Mouse (Mus musculus): ENCODE measurements around the gene Tceal7. TPM values are rescaled to one million over a fixed set of nuclear protein-coding genes. Genes with fewer than 3 reads are reported as not detected.

The Tceal7 gene
- total and polyA plus RNA-seq, 3 experiments: 0.18 to 0.86 (median 0.34) TPM

- H3K4me1 ChIP-seq (ENCODE audit: control insufficient read depth, insufficient read depth, low read length): no peaks in the 10 kb centered on the region
- DNase-seq: no peak
- no peaks in the 10 kb centered on the region for H3K27me3 ChIP-seq (ENCODE audit: control insufficient read depth, insufficient read depth, low read length)
- 37% methylated on average over 11 of the region's 11 CpGs for WGBS
- H3K27ac ChIP-seq: no peak overlapping the region
- no peak for TF ChIP-seq POLR2A (IDR thresholded peaks at IDR 0.05; ENCODE audit: insufficient read depth, low read depth, low read length)
- TF ChIP-seq EP300 (IDR thresholded peaks at IDR 0.05; ENCODE audit: insufficient read depth, low read depth, low read length): no peak
- TF ChIP-seq CTCF (IDR thresholded peaks at IDR 0.05): no peak
- intact Hi-C loops (cut with DNase I): no loop called here
- H3K79me2 ChIP-seq (replicated peaks; ENCODE audit: control insufficient read depth, insufficient read depth, low read length): no peaks in the 10 kb centered on the region
- no peaks in the 10 kb centered on the region for H3K36me3 ChIP-seq (ENCODE audit: control insufficient read depth, insufficient read depth, low read length)
- H3K9ac ChIP-seq (ENCODE audit: low read depth, low read length): no peak overlapping the region
- H3K4me3 ChIP-seq: no peak overlapping the region
Observed at GRCm38 (mm10) chrX:136180897-136181553, 33.6 kb upstream of the Tceal7 start.

GRCm38 (mm10) chrX:136183107-136183506, 31.5 kb upstream of the Tceal7 start:
- Histone ChIP-seq H3K27ac (no peak overlapping the region), H3K36me3 (ENCODE audit: control insufficient read depth, insufficient read depth, low read length) (no peaks in the 10 kb centered on the region), H3K4me3 (no peak overlapping the region), H3K4me1 (ENCODE audit: control insufficient read depth, insufficient read depth, low read length) (no peaks in the 10 kb centered on the region), H3K27me3 (ENCODE audit: control insufficient read depth, insufficient read depth, low read length) (no peaks in the 10 kb centered on the region), H3K79me2 (replicated peaks; ENCODE audit: control insufficient read depth, insufficient read depth, low read length) (no peaks in the 10 kb centered on the region), H3K9ac (ENCODE audit: low read depth, low read length) (no peak overlapping the region)
- TF ChIP-seq CTCF (IDR thresholded peaks at IDR 0.05) (no peak), EP300 (IDR thresholded peaks at IDR 0.05; ENCODE audit: insufficient read depth, low read depth, low read length) (no peak), POLR2A (IDR thresholded peaks at IDR 0.05; ENCODE audit: insufficient read depth, low read depth, low read length) (no peak)
- no peak for DNase-seq
- intact Hi-C loops (cut with DNase I): no loop called here
- WGBS: 83% methylated on average over 1 of the region's 1 CpGs

- no peak overlapping the region for H3K4me3 ChIP-seq
Observed at GRCm38 (mm10) chrX:136195193-136195944, 19.2 kb upstream of the Tceal7 start.

GRCm38 (mm10) chrX:136196873-136197272, 17.7 kb upstream of the Tceal7 start:
- intact Hi-C loops (cut with DNase I): loop anchor here (2.0 kb wide), 1 partner anchor 108 kb away; no protein-coding TSS in a partner anchor
- Histone ChIP-seq H3K9ac (ENCODE audit: low read depth, low read length) (no peak overlapping the region), H3K4me1 (ENCODE audit: control insufficient read depth, insufficient read depth, low read length) (no peaks in the 10 kb centered on the region), H3K27me3 (ENCODE audit: control insufficient read depth, insufficient read depth, low read length) (no peaks in the 10 kb centered on the region), H3K27ac (no peak overlapping the region), H3K4me3 (no peak overlapping the region), H3K36me3 (ENCODE audit: control insufficient read depth, insufficient read depth, low read length) (no peaks in the 10 kb centered on the region), H3K79me2 (replicated peaks; ENCODE audit: control insufficient read depth, insufficient read depth, low read length) (no peaks in the 10 kb centered on the region)
- WGBS: 52% methylated on average over 1 of the region's 1 CpGs
- peak in 1 of 2 experiments; percentile 51 for DNase-seq
- TF ChIP-seq POLR2A (IDR thresholded peaks at IDR 0.05; ENCODE audit: insufficient read depth, low read depth, low read length): no peak
- TF ChIP-seq CTCF (IDR thresholded peaks at IDR 0.05): peak; percentile 75
- no peak for TF ChIP-seq EP300 (IDR thresholded peaks at IDR 0.05; ENCODE audit: insufficient read depth, low read depth, low read length)

More at GRCm38 (mm10) chrX:136195193-136195944, 19.2 kb upstream of the Tceal7 start:
- no peaks in the 10 kb centered on the region for H3K4me1 ChIP-seq (ENCODE audit: control insufficient read depth, insufficient read depth, low read length)
- no peaks in the 10 kb centered on the region for H3K79me2 ChIP-seq (replicated peaks; ENCODE audit: control insufficient read depth, insufficient read depth, low read length)
- H3K9ac ChIP-seq (ENCODE audit: low read depth, low read length): no peak overlapping the region
- TF ChIP-seq CTCF (IDR thresholded peaks at IDR 0.05): no peak
- no peak for TF ChIP-seq EP300 (IDR thresholded peaks at IDR 0.05; ENCODE audit: insufficient read depth, low read depth, low read length)
- TF ChIP-seq POLR2A (IDR thresholded peaks at IDR 0.05; ENCODE audit: insufficient read depth, low read depth, low read length): no peak
- intact Hi-C loops (cut with DNase I): no loop called here
- no peaks in the 10 kb centered on the region for H3K36me3 ChIP-seq (ENCODE audit: control insufficient read depth, insufficient read depth, low read length)
- 74% methylated on average over 16 of the region's 16 CpGs for WGBS
- no peaks in the 10 kb centered on the region for H3K27me3 ChIP-seq (ENCODE audit: control insufficient read depth, insufficient read depth, low read length)
- no peak overlapping the region for H3K27ac ChIP-seq
- no peak for DNase-seq

GRCm38 (mm10) chrX:136203257-136203656, 11.3 kb upstream of the Tceal7 start:
- H3K4me3 ChIP-seq: peak overlapping the region; percentile 28; the same call in 1 of the 2 replicates
- no peaks in the 10 kb centered on the region for H3K27me3 ChIP-seq (ENCODE audit: control insufficient read depth, insufficient read depth, low read length)
- H3K4me1 ChIP-seq (ENCODE audit: control insufficient read depth, insufficient read depth, low read length): no peaks in the 10 kb centered on the region; the same call in 1 of the 2 replicates
- H3K27ac ChIP-seq: no peak overlapping the region
- WGBS: 26% methylated on average over 7 of the region's 7 CpGs
- H3K9ac ChIP-seq (ENCODE audit: low read depth, low read length): no peak overlapping the region
- DNase-seq: no peak
- H3K79me2 ChIP-seq (replicated peaks; ENCODE audit: control insufficient read depth, insufficient read depth, low read length): no peaks in the 10 kb centered on the region
- no peaks in the 10 kb centered on the region for H3K36me3 ChIP-seq (ENCODE audit: control insufficient read depth, insufficient read depth, low read length)
- intact Hi-C loops (cut with DNase I): no loop called here
- TF ChIP-seq POLR2A (IDR thresholded peaks at IDR 0.05; ENCODE audit: insufficient read depth, low read depth, low read length) (no peak), CTCF (IDR thresholded peaks at IDR 0.05) (no peak), EP300 (IDR thresholded peaks at IDR 0.05; ENCODE audit: insufficient read depth, low read depth, low read length) (no peak)

- Histone ChIP-seq H3K79me2 (replicated peaks; ENCODE audit: control insufficient read depth, insufficient read depth, low read length) (no peaks in the 10 kb centered on the region), H3K27me3 (ENCODE audit: control insufficient read depth, insufficient read depth, low read length) (no peaks in the 10 kb centered on the region), H3K36me3 (ENCODE audit: control insufficient read depth, insufficient read depth, low read length) (no peaks in the 10 kb centered on the region), H3K4me1 (ENCODE audit: control insufficient read depth, insufficient read depth, low read length) (no peaks in the 10 kb centered on the region; the same call in 1 of the 2 replicates), H3K27ac (no peak within 1 kb of the TSS), H3K4me3 (peak within 1 kb of the TSS; percentile 28), H3K9ac (ENCODE audit: low read depth, low read length) (no peak within 1 kb of the TSS)
- DNase-seq: peak in 1 of 2 experiments; percentile 1
- WGBS: 20% methylated on average over 9 of the region's 9 CpGs
- intact Hi-C loops (cut with DNase I): no loop called here
- TF ChIP-seq POLR2A (IDR thresholded peaks at IDR 0.05; ENCODE audit: insufficient read depth, low read depth, low read length): no peak
- TF ChIP-seq CTCF (IDR thresholded peaks at IDR 0.05): no peak
- no peak for TF ChIP-seq EP300 (IDR thresholded peaks at IDR 0.05; ENCODE audit: insufficient read depth, low read depth, low read length)
Observed at GRCm38 (mm10) chrX:136203664-136204066, 10.9 kb upstream of the Tceal7 start, which contains the start of gene Tceal5. TSS of gene Tceal5 (minus strand) at chrX:136203876.

All from heart, adult 2 months (tissue).